Mouse (Mus musculus) large intestine, adult 2 months (tissue): Measurements from ENCODE around the gene Gm15056. TPM values are rescaled to one million over a fixed set of nuclear protein-coding genes. Genes with fewer than 3 reads are reported as not detected.

Experiments
- DNase-seq: peaks from one replicate; pipeline ENCODE4 v3.0.0-alpha.2; 2012; ENCODE audit warnings: low read depth, low spot score
- WGBS: fragments of 180-500 bp; shearing (Covaris S2); methylation state at CpG from one replicate; pipeline ENCODE4 v1.1.7; 2018; 5-methylcytosine and 5-hydroxymethylcytosine counted together
- polyA plus RNA-seq: library from polyadenylated mRNA; depleted of rRNA; stranded (reverse); fragments of >200 nt; gene quantifications from 2 replicates; pipeline ENCODE4 v1.2.3, GENCODE M21; 2012; rRNA removed

Gene Gm15056
- 0.94 TPM in 1 of 2 replicates, not detected in the other for polyA plus RNA-seq

DNA sequence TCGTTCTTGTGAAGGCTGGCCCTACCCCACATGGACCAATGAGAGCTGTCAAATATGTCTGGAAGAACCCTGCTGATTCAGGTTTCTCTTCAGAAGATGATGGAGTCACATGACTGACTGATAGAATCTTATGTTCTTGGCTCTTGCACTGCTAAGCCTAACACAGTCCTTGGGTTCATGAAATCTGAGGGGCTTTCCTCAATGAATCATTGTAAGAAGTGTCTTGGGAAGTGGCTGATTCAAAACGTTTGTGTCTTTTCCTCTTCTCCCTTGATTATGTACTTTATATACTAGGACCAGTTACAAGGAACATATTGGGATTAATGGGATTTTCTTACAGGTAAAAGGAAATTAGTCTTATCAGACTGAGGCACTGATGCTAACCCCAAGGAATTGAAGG is at the start of gene Gm15056:
TSS of gene Gm15056 (minus strand) at position 101 of the 400 bp plus-strand sequence.
- DNase-seq = no peak
- WGBS = 33% methylated on average over 2 of the region's 2 CpGs

DNA sequence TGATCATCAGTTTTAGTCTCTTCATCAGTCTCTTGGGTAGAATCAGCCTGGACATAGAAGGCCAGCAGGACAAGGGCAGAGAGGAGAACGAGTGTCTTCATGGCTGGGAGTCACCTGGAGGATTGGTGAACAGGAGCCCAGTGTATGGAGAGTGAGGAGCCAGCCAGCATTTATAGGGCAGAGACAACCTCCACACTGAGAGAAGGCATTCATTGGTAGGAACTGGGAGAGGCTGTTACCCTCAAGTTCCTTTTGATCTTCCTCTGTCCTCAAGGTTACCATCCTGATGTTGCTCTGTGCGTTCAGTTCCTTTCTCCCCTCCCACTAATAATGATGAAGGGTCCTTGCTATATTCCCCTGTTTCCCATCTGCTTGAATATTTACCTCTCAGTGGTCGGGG is 42.2 kb upstream of the Gm15056 start, which contains the start of gene AY761185:
TSS of gene AY761185 (minus strand) at position 101 of the 400 bp plus-strand sequence.
- WGBS = 72% methylated on average over 3 of the region's 3 CpGs
- no peak for DNase-seq

DNA sequence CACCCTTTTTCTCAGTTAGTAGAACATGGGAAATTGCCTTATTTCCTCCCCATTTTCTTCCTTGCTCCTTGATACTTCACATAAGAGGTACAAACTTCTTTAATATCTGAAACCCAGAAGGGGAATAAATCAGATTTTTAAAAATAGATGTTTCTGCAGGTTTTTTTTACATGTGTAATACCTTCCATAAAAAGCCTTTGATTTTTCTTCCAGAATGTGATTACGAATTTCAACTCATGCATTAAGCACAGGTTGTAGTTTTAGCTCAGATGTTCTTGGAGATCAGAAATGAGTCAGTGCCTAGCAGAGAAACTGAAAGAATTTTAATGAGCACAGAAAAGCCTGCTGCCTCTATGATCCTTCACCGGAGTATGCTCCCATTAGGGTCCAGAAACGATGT is 19.5 kb upstream of the Gm15056 start, which contains the start of gene Gm6040:
TSS of gene Gm6040 (minus strand) at position 101 of the 400 bp plus-strand sequence.
- 76% methylated on average over 3 of the region's 3 CpGs for WGBS
- no peak for DNase-seq

DNA sequence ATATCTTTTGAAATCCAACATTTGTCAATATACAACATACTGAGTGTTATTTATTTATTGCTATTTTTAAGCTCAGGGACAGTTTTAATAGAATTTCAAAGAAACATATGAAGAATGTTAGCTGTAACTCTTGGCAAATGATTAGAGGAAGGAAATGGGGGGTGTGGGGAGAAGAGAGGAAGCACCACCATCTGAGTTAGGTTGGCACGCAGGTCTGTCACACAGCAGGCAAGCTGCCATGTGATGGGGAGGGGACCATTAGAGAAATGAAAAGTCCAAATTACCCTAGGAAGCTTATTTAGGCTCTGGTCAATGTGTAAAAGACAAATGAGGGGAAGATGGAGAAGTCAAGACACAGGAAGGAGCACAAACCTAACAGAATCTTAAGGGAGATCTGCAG is 9.9 kb upstream of the Gm15056 start:
- no peak for DNase-seq
- WGBS = 82% methylated on average over 1 of the region's 1 CpGs

DNA sequence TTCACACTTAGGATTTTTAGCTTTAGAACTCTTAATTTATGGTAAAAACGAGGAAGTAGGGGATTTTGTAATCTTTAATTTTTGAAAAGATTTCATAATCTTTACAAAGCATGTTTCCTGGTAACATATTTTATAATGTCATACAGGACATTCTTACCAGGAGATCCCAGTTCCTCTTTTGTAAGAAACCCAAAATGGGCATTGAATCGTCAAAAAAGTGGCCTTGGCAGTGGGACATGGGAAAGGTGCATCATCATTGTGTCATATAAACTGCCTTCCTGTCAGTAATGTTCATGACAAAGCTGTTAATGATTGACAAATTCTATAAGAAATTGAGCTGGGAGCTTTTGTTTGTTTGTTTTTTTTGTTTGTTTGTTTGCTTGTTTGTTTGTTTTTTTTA is 5.8 kb upstream of the Gm15056 start:
- no peak for DNase-seq
- 46% methylated on average over 2 of the region's 2 CpGs for WGBS

DNA sequence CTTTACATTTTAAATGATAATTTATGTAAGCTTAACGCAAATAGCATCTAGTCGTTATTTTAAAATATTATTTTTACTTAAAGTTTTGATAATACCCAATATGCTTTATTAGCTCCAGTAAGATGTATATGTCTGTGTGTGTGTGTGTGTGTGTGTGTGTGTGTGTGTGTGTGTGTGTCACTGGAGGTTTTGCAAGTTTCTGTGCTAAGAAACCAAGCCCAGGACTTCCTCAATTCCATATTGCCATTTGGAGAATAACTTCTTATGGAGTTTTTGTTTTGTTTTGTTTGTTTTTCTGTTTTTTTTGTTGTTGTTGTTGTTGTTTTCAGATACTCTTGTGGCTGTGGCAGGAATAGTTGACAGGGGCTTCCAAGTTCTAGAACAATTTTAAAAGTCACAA is 4.7 kb upstream of the Gm15056 start:
- DNase-seq = no peak
- 92% methylated on average over 2 of the region's 2 CpGs for WGBS

DNA sequence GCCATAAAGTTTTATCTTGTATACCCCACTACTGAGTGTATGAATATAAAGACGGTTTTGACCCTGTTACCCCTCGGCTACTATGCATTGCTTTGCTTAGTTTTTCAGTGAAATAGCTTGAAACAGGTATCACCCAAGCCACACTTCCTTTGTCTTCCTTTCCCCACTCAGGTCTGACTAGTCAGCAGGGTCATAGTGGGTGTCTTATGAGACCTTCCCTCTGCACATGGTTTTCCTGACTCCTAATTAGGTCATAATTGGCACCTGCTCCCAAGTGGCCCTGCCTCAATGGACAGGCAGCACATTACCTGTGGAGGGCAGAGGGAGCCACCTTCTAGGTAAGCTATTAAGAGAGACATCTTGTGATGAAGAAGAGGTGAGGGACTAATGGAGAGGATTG is 10.1 kb downstream of the Gm15056 start, which contains the start of gene Defb33:
TSS of gene Defb33 (plus strand) at position 301 of the 400 bp plus-strand sequence.
- WGBS = 83% methylated on average over 2 of the region's 2 CpGs
- DNase-seq = no peak

DNA sequence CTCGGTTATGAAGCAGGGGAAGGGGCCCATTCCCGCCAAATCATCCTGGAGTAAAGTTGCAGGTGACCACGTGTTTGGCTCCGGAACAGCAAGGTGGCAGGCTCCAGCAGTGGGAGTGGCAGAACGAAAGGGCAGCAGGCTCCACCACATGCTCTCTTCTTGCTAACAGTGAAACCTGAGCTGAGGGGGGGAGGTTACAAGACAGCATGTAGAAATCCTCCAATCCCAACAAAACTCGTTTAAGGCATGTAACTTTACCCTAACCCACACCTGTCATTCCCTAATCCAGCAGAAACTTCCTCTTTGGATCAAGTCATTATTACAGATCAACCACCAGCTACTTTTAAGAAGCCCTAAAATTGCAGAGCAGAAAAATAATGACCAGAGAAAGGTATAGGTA is 27.8 kb downstream of the Gm15056 start:
- 29% methylated on average over 6 of the region's 6 CpGs for WGBS
- DNase-seq = no peak

Other genes with a start within 250 kb of the Gm15056 start
- not detected in 2 replicates for gene Defb33, start 10.0 kb downstream of the Gm15056 start, polyA plus RNA-seq
- gene Gm6040, start 19.4 kb upstream of the Gm15056 start, polyA plus RNA-seq = not detected in 2 replicates
- gene AY761185, start 42.1 kb upstream of the Gm15056 start, polyA plus RNA-seq = 1.0 TPM in 1 of 2 replicates, not detected in the other
- 11,975 TPM in 1 of 2 replicates, not detected in the other for gene Defa21, start 122.9 kb upstream of the Gm15056 start, polyA plus RNA-seq
- gene Defa23, start 152.4 kb upstream of the Gm15056 start, polyA plus RNA-seq = 3,983 and 4,387 TPM in 2 replicates
- 17.6 and 759 TPM in 2 replicates for gene Defa35, start 162.4 kb upstream of the Gm15056 start, polyA plus RNA-seq
- gene Defa25, start 181.8 kb upstream of the Gm15056 start, polyA plus RNA-seq = not detected in 2 replicates
- 11.0 and 2,603 TPM in 2 replicates for gene Gm14851, start 193.4 kb upstream of the Gm15056 start, polyA plus RNA-seq
- 502 and 3,193 TPM in 2 replicates for gene Defa30, start 232.0 kb upstream of the Gm15056 start, polyA plus RNA-seq